Mouse (Mus musculus) induced T-regulatory cell, adult 2 months (primary cell): ENCODE data around the gene Olig1.

Experiments
- DNase-seq: peaks from one replicate; pipeline ENCODE4 v3.0.0-alpha.2; 2012; ENCODE audit warnings: low read depth

Gene Olig1

GRCm38 (mm10) chr16:91309872-91310271, 40.3 kb downstream of the Olig1 start:
- DNase-seq = no peak

GRCm38 (mm10) chr16:91312921-91313320, 43.3 kb downstream of the Olig1 start:
- no peak for DNase-seq

GRCm38 (mm10) chr16:91314114-91314775, 44.7 kb downstream of the Olig1 start:
- peak; percentile 54 for DNase-seq

GRCm38 (mm10) chr16:91320191-91320590, 50.6 kb downstream of the Olig1 start:
- no peak for DNase-seq

- DNase-seq = no peak
Observed at GRCm38 (mm10) chr16:91320608-91321007, 51.0 kb downstream of the Olig1 start.
